Mouse (Mus musculus): ENCODE measurements at regions not wholly inside any gene's neighbourhood (a gene's known extent, or its start where the extent isn't known, plus 50 kb on each side); places are given as distances from the start of the nearest gene placed in this dataset.
A peak's percentile ranks its signal among the peaks of the same experiment; 100 is the strongest.
"Not testable (repeated sequence)": the region's sequence is repeated elsewhere in the genome, so short reads cannot be mapped to it uniquely, and the experiment has no call there.

GRCm38 (mm10) chr4:3497392-3497791 lies 312.2 kb upstream of the Vmn1r3 start:
- not testable (repeated sequence) for DNase-seq; H3K27me3 ChIP-seq (ENCODE audit: control insufficient read depth, insufficient read depth, low read length); H3K4me3 ChIP-seq (replicated peaks; ENCODE audit: insufficient read depth, low read depth, low read length); H3K4me1 ChIP-seq (ENCODE audit: control insufficient read depth, insufficient read depth, low read length); H3K27ac ChIP-seq (ENCODE audit: insufficient read depth, low read length)
- WGBS, result no CpG with 5 or more reads among the region's 3 CpGs

GRCm38 (mm10) chr4:3495987-3496386 lies 310.8 kb upstream of the Vmn1r3 start:
- DNase-seq; H3K4me3 ChIP-seq (replicated peaks; ENCODE audit: insufficient read depth, low read depth, low read length); H3K27ac ChIP-seq (ENCODE audit: insufficient read depth, low read length); H3K4me1 ChIP-seq (ENCODE audit: control insufficient read depth, insufficient read depth, low read length); H3K27me3 ChIP-seq (ENCODE audit: control insufficient read depth, insufficient read depth, low read length): not testable (repeated sequence)
- 85% methylated on average over 1 of the region's 1 CpGs for WGBS

GRCm38 (mm10) chr4:3494123-3494681 lies 309.0 kb upstream of the Vmn1r3 start:
- H3K4me3 ChIP-seq (replicated peaks; ENCODE audit: insufficient read depth, low read depth, low read length); DNase-seq; H3K27me3 ChIP-seq (ENCODE audit: control insufficient read depth, insufficient read depth, low read length); H3K27ac ChIP-seq (ENCODE audit: insufficient read depth, low read length); H3K4me1 ChIP-seq (ENCODE audit: control insufficient read depth, insufficient read depth, low read length): not testable (repeated sequence)
- WGBS, result no CpG with 5 or more reads among the region's 5 CpGs

- no CpG with 5 or more reads among the region's 5 CpGs for WGBS
- not testable (repeated sequence) for H3K4me3 ChIP-seq (replicated peaks; ENCODE audit: insufficient read depth, low read depth, low read length); H3K27me3 ChIP-seq (ENCODE audit: control insufficient read depth, insufficient read depth, low read length)
Measured at GRCm38 (mm10) chr4:3490901-3491300, 305.7 kb upstream of the Vmn1r3 start.

GRCm38 (mm10) chr4:3482092-3482491 lies 296.9 kb upstream of the Vmn1r3 start:
- WGBS, result 83% methylated on average over 2 of the region's 2 CpGs
- Histone ChIP-seq H3K27ac (ENCODE audit: insufficient read depth, low read length) (no peak overlapping the region), H3K27me3 (ENCODE audit: control insufficient read depth, insufficient read depth, low read length) (no peaks in the 10 kb centered on the region), H3K4me3 (replicated peaks; ENCODE audit: insufficient read depth, low read depth, low read length) (no peak overlapping the region), H3K4me1 (ENCODE audit: control insufficient read depth, insufficient read depth, low read length) (no peaks in the 10 kb centered on the region)
- DNase-seq, result no peak
- TF ChIP-seq POLR2A (IDR thresholded peaks at IDR 0.05; ENCODE audit: borderline replicate concordance, insufficient read depth, low read length), result no peak
- no peak for TF ChIP-seq CTCF (IDR thresholded peaks at IDR 0.05; ENCODE audit: borderline replicate concordance, insufficient read depth, low read depth, low read length)

More at GRCm38 (mm10) chr4:3490901-3491300, 305.7 kb upstream of the Vmn1r3 start:
- H3K27ac ChIP-seq (ENCODE audit: insufficient read depth, low read length); DNase-seq; H3K4me1 ChIP-seq (ENCODE audit: control insufficient read depth, insufficient read depth, low read length): not testable (repeated sequence)

GRCm38 (mm10) chr4:3456773-3457172 lies 271.6 kb upstream of the Vmn1r3 start:
- TF ChIP-seq CTCF (IDR thresholded peaks at IDR 0.05; ENCODE audit: borderline replicate concordance, insufficient read depth, low read depth, low read length) (no peak), POLR2A (IDR thresholded peaks at IDR 0.05; ENCODE audit: borderline replicate concordance, insufficient read depth, low read length) (no peak)
- H3K4me3 ChIP-seq (replicated peaks; ENCODE audit: insufficient read depth, low read depth, low read length), result no peak overlapping the region
- H3K27ac ChIP-seq (ENCODE audit: insufficient read depth, low read length), result no peak overlapping the region
- no peaks in the 10 kb centered on the region for H3K27me3 ChIP-seq (ENCODE audit: control insufficient read depth, insufficient read depth, low read length)
- no peak for DNase-seq
- 91% methylated on average over 12 of the region's 12 CpGs for WGBS
- no peaks in the 10 kb centered on the region for H3K4me1 ChIP-seq (ENCODE audit: control insufficient read depth, insufficient read depth, low read length)

- H3K27me3 ChIP-seq (ENCODE audit: control insufficient read depth, insufficient read depth, low read length); H3K4me1 ChIP-seq (ENCODE audit: control insufficient read depth, insufficient read depth, low read length); DNase-seq; H3K27ac ChIP-seq (ENCODE audit: insufficient read depth, low read length); H3K4me3 ChIP-seq (replicated peaks; ENCODE audit: insufficient read depth, low read depth, low read length): not testable (repeated sequence)
- 83% methylated on average over 2 of the region's 2 CpGs for WGBS
Measured at GRCm38 (mm10) chr4:3437380-3437779, 252.2 kb upstream of the Vmn1r3 start.

GRCm38 (mm10) chr4:3427968-3428367 lies 242.8 kb upstream of the Vmn1r3 start:
- no peaks in the 10 kb centered on the region for H3K27me3 ChIP-seq (ENCODE audit: control insufficient read depth, insufficient read depth, low read length)
- H3K4me1 ChIP-seq (ENCODE audit: control insufficient read depth, insufficient read depth, low read length), result no peaks in the 10 kb centered on the region
- H3K27ac ChIP-seq (ENCODE audit: insufficient read depth, low read length), result no peak overlapping the region
- no peak for DNase-seq
- TF ChIP-seq CTCF (IDR thresholded peaks at IDR 0.05; ENCODE audit: borderline replicate concordance, insufficient read depth, low read depth, low read length), result no peak
- no peak for TF ChIP-seq POLR2A (IDR thresholded peaks at IDR 0.05; ENCODE audit: borderline replicate concordance, insufficient read depth, low read length)
- WGBS, result 53% methylated on average over 3 of the region's 3 CpGs
- H3K4me3 ChIP-seq (replicated peaks; ENCODE audit: insufficient read depth, low read depth, low read length), result no peak overlapping the region

- H3K4me1 ChIP-seq (ENCODE audit: control insufficient read depth, insufficient read depth, low read length), result no peaks in the 10 kb centered on the region
- peak; percentile 11 to 12 for DNase-seq
- H3K4me3 ChIP-seq (replicated peaks; ENCODE audit: insufficient read depth, low read depth, low read length), result no peak overlapping the region
- no peak for TF ChIP-seq POLR2A (IDR thresholded peaks at IDR 0.05; ENCODE audit: borderline replicate concordance, insufficient read depth, low read length)
- TF ChIP-seq CTCF (IDR thresholded peaks at IDR 0.05; ENCODE audit: borderline replicate concordance, insufficient read depth, low read depth, low read length), result no peak
- H3K27me3 ChIP-seq (ENCODE audit: control insufficient read depth, insufficient read depth, low read length), result no peaks in the 10 kb centered on the region
- H3K27ac ChIP-seq (ENCODE audit: insufficient read depth, low read length), result no peak overlapping the region
- 35% methylated on average over 3 of the region's 3 CpGs for WGBS
Measured at GRCm38 (mm10) chr4:3419920-3420499, 234.9 kb upstream of the Vmn1r3 start.

Data from cerebellum, adult 2 months (tissue).